Mouse (Mus musculus) heart, embryonic 14.5 days (tissue): ENCODE measurements around the gene Slc6a13. TPM values are rescaled to one million over a fixed set of nuclear protein-coding genes. Genes with fewer than 3 reads are reported as not detected.
"Not testable (repeated sequence)": the region's sequence is repeated elsewhere in the genome, so short reads cannot be mapped to it uniquely, and the experiment has no call there.

Source experiments
- ATAC-seq: fragments of 200-750 bp; cut with Nextera tagmentation; 2 replicates; pipeline ENCODE4 v1.8.0; 2017; ENCODE audit warnings: low read depth, moderate TSS enrichment; ENCODE audit not compliant: insufficient number of reproducible peaks, insufficient read depth, low FRiP score
- H3K27ac ChIP-seq, 2 experiments: fragments of 200-500 bp in 1 of 2; fragments of 300-500 bp in 1 of 2; sonication (generic) in 1 of 2; replicated peaks in 1 of 2; 2 replicates each; pipeline ENCODE4 v1.5.1; 2012 to 2014; ENCODE audit warnings: low read depth in 2 of 2, low read length in 2 of 2, control low read depth in 1 of 2, mild to moderate bottlenecking in 1 of 2, mixed read lengths in 1 of 2; ENCODE audit not compliant: control insufficient read depth in 1 of 2, insufficient read depth in 1 of 2
- H3K27me3 ChIP-seq: fragments of 300-500 bp; sonication (generic); 2 replicates; pipeline ENCODE4 v1.6.1; 2014; ENCODE audit warnings: mild to moderate bottlenecking, low read length, control low read depth; ENCODE audit not compliant: control insufficient read depth, insufficient read depth
- H3K36me3 ChIP-seq: fragments of 300-500 bp; sonication (generic); 2 replicates; pipeline ENCODE4 v1.6.1; 2014; ENCODE audit warnings: mild to moderate bottlenecking, control low read depth, low read length, mixed read lengths; ENCODE audit not compliant: control insufficient read depth, insufficient read depth
- H3K4me1 ChIP-seq, 2 experiments: fragments of 200-500 bp in 1 of 2; fragments of 300-500 bp in 1 of 2; sonication (generic) in 1 of 2; 2 replicates each; pipeline ENCODE4 v1.6.1; 2012 to 2014; ENCODE audit warnings: low read length in 2 of 2, control low read depth in 1 of 2, mixed read lengths in 1 of 2; ENCODE audit not compliant: control insufficient read depth in 2 of 2, insufficient read depth in 2 of 2
- H3K4me2 ChIP-seq: fragments of 300-500 bp; sonication (generic); 2 replicates; pipeline ENCODE4 v1.6.1; 2014; ENCODE audit warnings: mild to moderate bottlenecking, low read length
- H3K4me3 ChIP-seq, 2 experiments: fragments of 200-500 bp in 1 of 2; fragments of 300-500 bp in 1 of 2; sonication (generic) in 1 of 2; 2 replicates each; pipeline ENCODE4 v1.5.1; 2012 to 2014; ENCODE audit warnings: low read length in 2 of 2, mild to moderate bottlenecking in 2 of 2, control low read depth in 1 of 2, low read depth in 1 of 2, moderate library complexity in 1 of 2; ENCODE audit not compliant: control insufficient read depth in 1 of 2, insufficient read depth in 1 of 2
- H3K9ac ChIP-seq: fragments of 300-500 bp; sonication (generic); 2 replicates; pipeline ENCODE4 v1.6.1; 2014; ENCODE audit warnings: mild to moderate bottlenecking, low read length
- H3K9me3 ChIP-seq: fragments of 300-500 bp; sonication (generic); 2 replicates; pipeline ENCODE4 v1.6.1; 2016; ENCODE audit warnings: low read length, control low read depth; ENCODE audit not compliant: control insufficient read depth
- WGBS: fragments of 180-500 bp; shearing (Covaris S2); extraction: QIAGEN DNeasy Blood & Tissue Kit; methylation state at CpG from one replicate; pipeline ENCODE4 v1.1.7; 2014; 5-methylcytosine and 5-hydroxymethylcytosine counted together
- polyA plus RNA-seq: library from polyadenylated mRNA; unstranded; fragments of >200 nt; fragmentation: Nextera tagmentation; extraction: Ambion mirVana; gene quantifications from 2 replicates; pipeline ENCODE4 v1.2.1, GENCODE M21; 2014

Gene Slc6a13
- polyA plus RNA-seq, 1 experiment from 2014 or later: 9.3 TPM

GRCm38 (mm10) chr6:121356041-121356440 lies 56.0 kb downstream of the Slc6a13 start:
- no peaks in the 10 kb centered on the region for H3K36me3 ChIP-seq
- H3K9me3 ChIP-seq: no peaks in the 10 kb centered on the region
- peaks cover 10% of the 10 kb centered on the region; the same call in 1 of the 2 replicates for H3K27me3 ChIP-seq
- no peak for ATAC-seq
- no peak overlapping the region for H3K4me2 ChIP-seq
- no peak overlapping the region for H3K27ac ChIP-seq
- 63% methylated on average over 1 of the region's 1 CpGs for WGBS
- H3K4me3 ChIP-seq: no peak overlapping the region
- no peaks in the 10 kb centered on the region for H3K4me1 ChIP-seq
- H3K9ac ChIP-seq: no peak overlapping the region

- no peak for ATAC-seq
- no peaks in the 10 kb centered on the region for H3K9me3 ChIP-seq
- WGBS: 80% methylated on average over 6 of the region's 6 CpGs
These were observed 57.2 kb downstream of the Slc6a13 start for GRCm38 (mm10) chr6:121357232-121357631.

GRCm38 (mm10) chr6:121363061-121363460 lies 63.0 kb downstream of the Slc6a13 start:
- Histone ChIP-seq H3K27ac (no peak overlapping the region), H3K4me2 (no peak overlapping the region), H3K9me3 (no peaks in the 10 kb centered on the region), H3K36me3 (no peaks in the 10 kb centered on the region), H3K9ac (no peak overlapping the region), H3K27me3 (peaks cover 3% of the 10 kb centered on the region; the same call in 1 of the 2 replicates), H3K4me3 (no peak overlapping the region), H3K4me1 (no peaks in the 10 kb centered on the region)
- WGBS: 55% methylated on average over 6 of the region's 6 CpGs
- no peak for ATAC-seq

More at GRCm38 (mm10) chr6:121357232-121357631, 57.2 kb downstream of the Slc6a13 start:
- no peaks in the 10 kb centered on the region for H3K36me3 ChIP-seq
- H3K4me2 ChIP-seq: no peak overlapping the region
- H3K27ac ChIP-seq: no peak overlapping the region
- peaks cover 10% of the 10 kb centered on the region; the same call in 1 of the 2 replicates for H3K27me3 ChIP-seq
- no peak overlapping the region for H3K4me3 ChIP-seq
- H3K4me1 ChIP-seq: no peaks in the 10 kb centered on the region
- H3K9ac ChIP-seq: no peak overlapping the region

GRCm38 (mm10) chr6:121363956-121364355 lies 63.9 kb downstream of the Slc6a13 start:
- Histone ChIP-seq H3K4me3 (no peak overlapping the region), H3K27ac (no peak overlapping the region), H3K4me1 (no peaks in the 10 kb centered on the region), H3K36me3 (no peaks in the 10 kb centered on the region), H3K4me2 (no peak overlapping the region), H3K9ac (no peak overlapping the region), H3K9me3 (no peaks in the 10 kb centered on the region), H3K27me3 (peaks cover 3% of the 10 kb centered on the region; the same call in 1 of the 2 replicates)
- 76% methylated on average over 4 of the region's 4 CpGs for WGBS
- no peak for ATAC-seq

- 11% methylated on average over 2 of the region's 2 CpGs for WGBS
- H3K27ac ChIP-seq, H3K4me3 ChIP-seq, H3K9ac ChIP-seq, H3K4me1 ChIP-seq, H3K36me3 ChIP-seq, H3K27me3 ChIP-seq, H3K9me3 ChIP-seq, ATAC-seq, H3K4me2 ChIP-seq: not testable (repeated sequence)
These were observed 66.5 kb downstream of the Slc6a13 start for GRCm38 (mm10) chr6:121366537-121366936.

GRCm38 (mm10) chr6:121367099-121367498 lies 67.1 kb downstream of the Slc6a13 start:
- Histone ChIP-seq H3K9me3 (no peaks in the 10 kb centered on the region), H3K4me3 (no peak overlapping the region), H3K27me3 (no peaks in the 10 kb centered on the region), H3K4me2 (no peak overlapping the region), H3K9ac (no peak overlapping the region), H3K36me3 (no peaks in the 10 kb centered on the region), H3K4me1 (no peaks in the 10 kb centered on the region), H3K27ac (no peak overlapping the region)
- 37% methylated on average over 3 of the region's 3 CpGs for WGBS
- no peak for ATAC-seq

- WGBS: 74% methylated on average over 10 of the region's 10 CpGs
- Histone ChIP-seq H3K9ac (no peak overlapping the region), H3K4me2 (no peak overlapping the region), H3K27ac (no peak overlapping the region), H3K4me1 (no peaks in the 10 kb centered on the region), H3K9me3 (no peaks in the 10 kb centered on the region), H3K36me3 (no peaks in the 10 kb centered on the region), H3K4me3 (no peak overlapping the region), H3K27me3 (no peaks in the 10 kb centered on the region)
- no peak for ATAC-seq
These were observed 71.4 kb downstream of the Slc6a13 start for GRCm38 (mm10) chr6:121371197-121371980.

- WGBS: 59% methylated on average over 12 of the region's 12 CpGs
- no peak for ATAC-seq
- peaks cover 7% of the 10 kb centered on the region; the same call in 1 of the 2 replicates for H3K27me3 ChIP-seq
These were observed 76.1 kb downstream of the Slc6a13 start for GRCm38 (mm10) chr6:121376159-121376558.

More at GRCm38 (mm10) chr6:121376159-121376558, 76.1 kb downstream of the Slc6a13 start:
- Histone ChIP-seq H3K27ac (no peak overlapping the region), H3K9me3 (no peaks in the 10 kb centered on the region), H3K36me3 (no peaks in the 10 kb centered on the region), H3K9ac (no peak overlapping the region), H3K4me3 (no peak overlapping the region), H3K4me1 (no peaks in the 10 kb centered on the region), H3K4me2 (no peak overlapping the region)
